Mouse (Mus musculus): Measurements from ENCODE around the gene Dtnb. TPM values are rescaled to one million over a fixed set of nuclear protein-coding genes. Genes with fewer than 3 reads are reported as not detected.

The Dtnb gene
- polyA plus RNA-seq, 1 experiment from 2014 or later = 36.8 TPM

DNA sequence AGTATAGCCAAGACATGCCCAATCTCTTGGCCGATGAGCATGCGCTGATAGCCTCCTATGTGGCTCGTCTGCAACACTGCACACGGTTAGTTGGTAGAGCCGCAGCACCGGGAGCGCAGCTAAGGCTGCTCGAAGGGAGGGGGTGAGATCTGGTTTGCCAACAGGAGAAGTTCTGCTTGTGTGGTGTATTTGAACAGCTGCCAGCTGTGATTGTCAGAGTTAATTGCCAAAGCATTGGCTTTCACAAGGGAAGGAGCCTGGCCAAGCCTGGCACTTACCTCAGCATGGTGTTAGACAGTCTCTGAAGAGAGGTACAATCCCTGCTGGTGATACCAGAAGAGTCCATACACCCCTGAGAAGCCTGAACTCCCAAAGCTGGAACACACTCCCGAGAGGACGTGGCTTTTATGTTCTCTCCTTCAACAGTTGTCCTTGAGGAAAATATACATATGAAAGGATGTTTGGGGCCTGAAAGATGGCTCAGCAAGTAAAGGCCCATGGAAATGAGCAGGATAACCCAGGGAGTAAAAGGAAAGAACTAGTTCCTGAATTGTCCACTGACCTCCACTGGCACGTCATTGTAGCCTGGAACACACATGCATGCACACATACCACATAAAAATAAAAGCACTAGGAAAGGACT, 160.6 kb downstream of the Dtnb start:
- Histone ChIP-seq H3K9ac (replicated peaks; ENCODE audit: low read depth, low read length) (no peak overlapping the region), H3K27ac (ENCODE audit: low read length) (no peak overlapping the region), H3K4me2 (ENCODE audit: low read length) (no peak overlapping the region), H3K9me3 (ENCODE audit: control insufficient read depth, low read length) (no peaks in the 10 kb centered on the region), H3K4me1 (replicated peaks; ENCODE audit: control insufficient read depth, insufficient read depth, low read length) (peaks cover 8% of the 10 kb centered on the region), H3K27me3 (replicated peaks; ENCODE audit: control insufficient read depth, insufficient read depth, low read length) (no peaks in the 10 kb centered on the region), H3K36me3 (ENCODE audit: control insufficient read depth, insufficient read depth) (no peaks in the 10 kb centered on the region), H3K4me3 (replicated peaks; ENCODE audit: low read length) (no peak overlapping the region)
- WGBS = 25% methylated on average over 11 of the region's 11 CpGs
- peak; percentile 91 for ATAC-seq

DNA sequence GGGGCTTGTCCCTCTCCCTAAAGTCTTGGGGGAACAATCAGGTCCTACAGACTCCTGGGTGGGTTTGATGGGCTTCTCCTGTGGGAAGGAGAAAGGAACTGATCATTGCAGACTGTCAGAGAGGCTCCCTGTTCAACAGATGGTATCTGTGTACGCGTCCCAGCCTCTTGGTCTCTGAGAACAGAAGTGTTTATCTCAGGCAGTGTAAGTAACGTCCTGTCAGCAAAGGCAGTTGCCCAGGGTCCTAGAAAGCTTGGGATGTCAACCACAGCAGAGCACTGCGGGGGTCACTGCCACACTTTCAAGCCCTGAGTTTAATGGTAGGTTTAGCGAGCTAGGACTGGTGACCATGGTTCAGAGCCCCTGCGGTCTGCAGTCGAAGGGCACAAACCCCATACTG, 161.1 kb downstream of the Dtnb start:
- WGBS = 75% methylated on average over 7 of the region's 7 CpGs
- Histone ChIP-seq H3K27me3 (replicated peaks; ENCODE audit: control insufficient read depth, insufficient read depth, low read length) (no peaks in the 10 kb centered on the region), H3K4me2 (ENCODE audit: low read length) (no peak overlapping the region)

DNA sequence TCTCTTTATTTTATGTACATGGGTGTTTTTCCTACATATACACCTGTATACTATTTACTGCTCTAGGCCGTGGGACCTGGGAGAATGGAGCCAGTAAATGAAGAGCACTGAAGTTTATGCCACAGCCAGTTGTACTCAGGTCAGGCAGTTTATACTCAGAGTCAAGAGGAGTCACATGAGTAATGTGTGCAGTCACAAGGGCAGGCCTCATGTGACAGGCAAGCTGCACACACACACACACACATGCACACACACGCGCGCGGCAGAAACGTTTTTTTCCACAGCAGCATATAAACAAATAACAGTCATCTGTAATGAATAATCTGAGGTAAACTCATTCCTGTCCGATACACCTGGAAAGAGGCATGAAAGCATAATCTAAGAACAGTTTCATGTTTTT, 164.8 kb downstream of the Dtnb start:
- Histone ChIP-seq H3K9me3 (ENCODE audit: control insufficient read depth, low read length) (no peaks in the 10 kb centered on the region), H3K36me3 (ENCODE audit: control insufficient read depth, insufficient read depth) (no peaks in the 10 kb centered on the region), H3K9ac (replicated peaks; ENCODE audit: low read depth, low read length) (no peak overlapping the region), H3K27ac (ENCODE audit: low read length) (no peak overlapping the region), H3K4me1 (replicated peaks; ENCODE audit: control insufficient read depth, insufficient read depth, low read length) (peaks cover 8% of the 10 kb centered on the region), H3K4me3 (replicated peaks; ENCODE audit: low read length) (no peak overlapping the region), H3K27me3 (replicated peaks; ENCODE audit: control insufficient read depth, insufficient read depth, low read length) (no peaks in the 10 kb centered on the region), H3K4me2 (ENCODE audit: low read length) (no peak overlapping the region)
- no peak for ATAC-seq
- 91% methylated on average over 7 of the region's 7 CpGs for WGBS

More for the DNA sequence above, 161.1 kb downstream of the Dtnb start:
- Histone ChIP-seq H3K9ac (replicated peaks; ENCODE audit: low read depth, low read length) (no peak overlapping the region), H3K9me3 (ENCODE audit: control insufficient read depth, low read length) (no peaks in the 10 kb centered on the region), H3K27ac (ENCODE audit: low read length) (no peak overlapping the region), H3K36me3 (ENCODE audit: control insufficient read depth, insufficient read depth) (no peaks in the 10 kb centered on the region), H3K4me3 (replicated peaks; ENCODE audit: low read length) (no peak overlapping the region), H3K4me1 (replicated peaks; ENCODE audit: control insufficient read depth, insufficient read depth, low read length) (peaks cover 8% of the 10 kb centered on the region)
- 0 out of 2 replicates have a peak, but pooled peaks have one; percentile 15 for ATAC-seq

DNA sequence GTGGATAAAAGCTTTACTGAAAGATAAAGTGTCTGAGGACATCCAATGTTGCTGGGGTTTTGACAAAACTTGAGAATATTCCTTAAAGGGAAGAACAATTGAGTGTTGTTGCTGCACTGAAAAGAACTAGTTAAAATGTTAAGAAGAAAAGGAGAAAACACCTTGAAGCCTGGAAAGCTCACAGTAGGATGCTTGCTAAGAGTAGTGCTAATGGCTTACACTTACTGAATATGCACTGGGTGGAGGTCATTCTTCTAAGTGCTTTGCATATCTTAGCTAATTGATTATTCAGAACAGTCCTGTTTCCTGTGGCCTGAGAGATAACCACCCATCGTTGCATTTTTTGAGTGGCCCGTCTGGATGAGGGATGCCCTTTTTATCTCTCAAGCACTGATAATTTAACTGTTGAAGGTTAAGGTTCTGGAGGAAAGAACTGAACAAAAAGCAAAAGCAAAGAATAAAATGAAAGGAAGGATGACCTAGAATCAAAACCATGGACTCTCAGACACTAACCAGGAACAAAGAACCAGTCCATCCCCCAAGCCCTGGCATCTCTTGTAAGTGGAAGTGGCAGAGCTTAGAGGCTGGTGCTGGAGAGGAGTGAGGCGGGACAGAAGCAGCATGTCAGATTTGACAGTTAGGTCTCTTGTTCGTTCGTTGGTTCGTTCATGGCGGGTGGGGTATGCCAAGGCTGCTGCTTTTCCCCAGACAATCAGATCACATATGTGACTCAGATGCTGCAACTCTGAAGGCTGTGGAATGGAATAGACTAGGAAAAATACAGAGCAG, 166.8 kb downstream of the Dtnb start:
- Histone ChIP-seq H3K27ac (ENCODE audit: low read length) (no peak overlapping the region), H3K9ac (replicated peaks; ENCODE audit: low read depth, low read length) (no peak overlapping the region), H3K9me3 (ENCODE audit: control insufficient read depth, low read length) (no peaks in the 10 kb centered on the region), H3K4me2 (ENCODE audit: low read length) (no peak overlapping the region), H3K36me3 (ENCODE audit: control insufficient read depth, insufficient read depth) (no peaks in the 10 kb centered on the region), H3K27me3 (replicated peaks; ENCODE audit: control insufficient read depth, insufficient read depth, low read length) (no peaks in the 10 kb centered on the region), H3K4me3 (replicated peaks; ENCODE audit: low read length) (no peak overlapping the region), H3K4me1 (replicated peaks; ENCODE audit: control insufficient read depth, insufficient read depth, low read length) (no peaks in the 10 kb centered on the region)
- WGBS = 34% methylated on average over 7 of the region's 7 CpGs
- no peak; the same call in 1 of the 2 replicates for ATAC-seq

DNA sequence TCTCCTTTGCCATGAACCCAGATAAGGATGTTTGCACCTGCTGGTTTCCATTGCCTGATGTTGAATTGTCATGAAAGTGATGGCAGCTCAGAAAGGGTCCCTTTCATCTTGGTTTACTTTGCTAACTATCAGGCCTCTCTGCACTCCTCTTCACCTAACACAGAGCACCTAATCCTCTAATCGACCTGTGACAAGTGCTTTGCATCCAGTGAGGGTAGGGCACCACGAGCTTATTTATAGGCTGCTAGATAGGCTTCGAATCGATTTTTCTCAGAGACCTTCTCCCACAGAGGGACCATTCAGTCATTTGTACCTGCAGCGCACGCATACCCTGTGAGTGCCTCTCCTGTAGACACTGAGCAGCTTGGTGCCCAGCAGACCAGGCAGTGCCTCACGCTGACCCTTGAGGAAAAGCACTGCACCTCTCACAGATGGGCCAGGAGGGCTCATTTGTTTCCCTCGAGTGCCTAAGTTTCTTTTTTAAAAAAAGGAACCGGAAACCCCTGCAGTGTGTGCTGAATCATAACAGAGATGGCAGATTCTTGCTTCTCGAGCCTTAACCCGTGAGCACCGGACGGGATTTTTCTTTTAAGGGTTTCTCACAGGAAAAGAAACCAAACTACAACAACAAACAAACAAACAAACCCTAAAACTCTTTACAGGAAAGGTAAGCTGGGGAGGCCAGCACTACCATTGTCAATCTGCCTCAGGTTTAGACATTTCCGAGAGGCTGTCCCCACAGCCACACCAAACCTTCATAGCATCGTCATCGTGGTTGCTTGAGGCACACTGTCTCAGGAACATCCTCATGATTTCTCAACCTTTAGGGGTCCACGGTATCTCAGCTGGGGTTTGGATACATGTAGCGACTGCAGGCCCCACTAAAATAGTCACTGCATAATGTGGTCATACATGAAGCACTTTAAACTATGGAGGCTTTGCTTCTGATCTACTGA, 167.8 kb downstream of the Dtnb start:
- no peak for ATAC-seq
- 80% methylated on average over 18 of the region's 18 CpGs for WGBS
- no peaks in the 10 kb centered on the region for H3K36me3 ChIP-seq (ENCODE audit: control insufficient read depth, insufficient read depth)

DNA sequence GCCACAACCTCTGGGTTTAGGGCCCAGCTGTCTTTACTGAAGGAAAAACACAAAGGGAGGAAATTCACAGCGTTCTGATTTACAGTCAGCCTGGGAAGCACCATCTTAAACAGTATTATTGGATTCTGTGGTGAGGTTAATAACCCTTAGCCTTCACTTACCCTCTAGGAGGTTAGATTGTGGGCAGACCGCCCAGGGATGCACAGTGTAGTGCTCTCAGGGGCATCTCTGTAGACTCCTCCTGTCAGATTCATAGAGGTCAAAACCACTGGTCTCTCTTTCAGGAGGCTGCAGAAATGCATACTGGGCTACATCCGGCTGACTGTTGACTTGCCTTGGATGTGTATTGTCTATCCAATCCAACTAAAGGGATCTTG, 168.5 kb downstream of the Dtnb start:
- H3K9ac ChIP-seq (replicated peaks; ENCODE audit: low read depth, low read length) = no peak overlapping the region
- no peak overlapping the region for H3K4me2 ChIP-seq (ENCODE audit: low read length)
- H3K27ac ChIP-seq (ENCODE audit: low read length) = no peak overlapping the region
- H3K36me3 ChIP-seq (ENCODE audit: control insufficient read depth, insufficient read depth) = no peaks in the 10 kb centered on the region
- H3K9me3 ChIP-seq (ENCODE audit: control insufficient read depth, low read length) = no peaks in the 10 kb centered on the region
- H3K4me1 ChIP-seq (replicated peaks; ENCODE audit: control insufficient read depth, insufficient read depth, low read length) = no peaks in the 10 kb centered on the region
- no peaks in the 10 kb centered on the region for H3K27me3 ChIP-seq (replicated peaks; ENCODE audit: control insufficient read depth, insufficient read depth, low read length)
- no peak for ATAC-seq
- WGBS = 87% methylated on average over 3 of the region's 3 CpGs
- H3K4me3 ChIP-seq (replicated peaks; ENCODE audit: low read length) = no peak overlapping the region

More for the DNA sequence above, 167.8 kb downstream of the Dtnb start:
- Histone ChIP-seq H3K4me2 (ENCODE audit: low read length) (no peak overlapping the region), H3K4me1 (replicated peaks; ENCODE audit: control insufficient read depth, insufficient read depth, low read length) (no peaks in the 10 kb centered on the region), H3K9ac (replicated peaks; ENCODE audit: low read depth, low read length) (no peak overlapping the region), H3K27me3 (replicated peaks; ENCODE audit: control insufficient read depth, insufficient read depth, low read length) (no peaks in the 10 kb centered on the region), H3K4me3 (replicated peaks; ENCODE audit: low read length) (no peak overlapping the region), H3K9me3 (ENCODE audit: control insufficient read depth, low read length) (no peaks in the 10 kb centered on the region), H3K27ac (ENCODE audit: low read length) (no peak overlapping the region)

DNA sequence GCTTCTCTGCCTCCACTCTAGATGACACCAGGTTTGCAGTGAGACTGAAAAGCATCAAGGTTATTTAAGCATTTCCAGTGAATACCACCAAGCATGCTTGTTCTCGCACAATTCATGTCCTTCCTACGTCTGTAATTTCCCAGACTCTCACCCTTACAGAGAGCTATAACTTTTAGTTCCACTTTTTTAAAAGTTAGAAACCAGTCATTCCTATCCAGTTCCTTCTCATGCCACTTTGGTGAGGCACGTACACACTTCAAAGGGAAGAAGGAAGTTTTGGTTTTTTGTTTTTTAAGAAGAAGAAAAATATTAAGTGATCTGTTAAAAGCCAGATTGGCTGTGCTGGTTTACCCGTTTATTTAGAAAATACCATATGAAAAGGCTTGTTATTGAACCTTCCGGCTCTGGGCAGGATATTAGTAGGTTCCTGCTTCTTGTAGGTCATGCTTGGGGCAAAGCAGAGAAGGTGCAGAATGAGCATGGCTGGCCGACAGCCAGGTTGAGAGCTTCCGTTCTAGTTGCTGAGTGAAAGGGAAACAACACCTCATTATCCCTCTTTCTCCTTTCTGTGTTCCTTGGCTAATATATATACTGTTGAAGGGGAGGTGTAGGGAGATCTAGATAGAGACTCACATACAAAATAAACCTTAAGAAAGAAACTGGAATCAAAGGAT, 173.4 kb downstream of the Dtnb start:
- no peaks in the 10 kb centered on the region for H3K27me3 ChIP-seq (replicated peaks; ENCODE audit: control insufficient read depth, insufficient read depth, low read length)
- WGBS = 78% methylated on average over 7 of the region's 7 CpGs
- H3K36me3 ChIP-seq (ENCODE audit: control insufficient read depth, insufficient read depth) = no peaks in the 10 kb centered on the region
- ATAC-seq = no peak
- H3K4me3 ChIP-seq (replicated peaks; ENCODE audit: low read length) = no peak overlapping the region
- H3K4me1 ChIP-seq (replicated peaks; ENCODE audit: control insufficient read depth, insufficient read depth, low read length) = no peaks in the 10 kb centered on the region
- no peak overlapping the region for H3K4me2 ChIP-seq (ENCODE audit: low read length)
- no peaks in the 10 kb centered on the region for H3K9me3 ChIP-seq (ENCODE audit: control insufficient read depth, low read length)
- H3K27ac ChIP-seq (ENCODE audit: low read length) = no peak overlapping the region
- H3K9ac ChIP-seq (replicated peaks; ENCODE audit: low read depth, low read length) = no peak overlapping the region

DNA sequence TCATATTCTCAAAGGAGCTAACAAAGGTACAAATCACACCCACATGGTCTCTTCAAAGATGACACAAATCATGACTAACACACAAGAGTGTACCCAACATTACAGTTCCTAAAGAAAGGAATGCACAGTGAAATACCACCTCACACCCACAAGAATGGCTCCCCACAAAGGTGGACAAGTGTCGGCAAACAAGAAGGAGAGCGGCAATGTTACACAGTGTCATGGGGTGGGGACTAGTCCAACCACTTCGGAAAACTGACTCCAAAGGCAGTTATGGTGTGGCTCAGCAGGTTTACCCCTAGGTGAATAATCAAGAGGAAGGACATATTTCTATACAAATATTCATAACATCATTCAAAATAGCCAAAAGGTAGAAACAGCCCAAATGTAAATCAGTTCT, 174.2 kb downstream of the Dtnb start:
- H3K36me3 ChIP-seq (ENCODE audit: control insufficient read depth, insufficient read depth) = no peaks in the 10 kb centered on the region
- no peaks in the 10 kb centered on the region for H3K9me3 ChIP-seq (ENCODE audit: control insufficient read depth, low read length)
- H3K4me3 ChIP-seq (replicated peaks; ENCODE audit: low read length) = no peak overlapping the region
- no peaks in the 10 kb centered on the region for H3K27me3 ChIP-seq (replicated peaks; ENCODE audit: control insufficient read depth, insufficient read depth, low read length)
- 97% methylated on average over 3 of the region's 3 CpGs for WGBS
- H3K4me1 ChIP-seq (replicated peaks; ENCODE audit: control insufficient read depth, insufficient read depth, low read length) = no peaks in the 10 kb centered on the region
- H3K4me2 ChIP-seq (ENCODE audit: low read length) = no peak overlapping the region
- H3K9ac ChIP-seq (replicated peaks; ENCODE audit: low read depth, low read length) = no peak overlapping the region
- no peak overlapping the region for H3K27ac ChIP-seq (ENCODE audit: low read length)
- ATAC-seq = no peak
